ENCODE assay signal across 12 mouse cellular contexts in genomic region chr8:107671471-107671870, GRCm38 (mm10).
A peak's percentile ranks its signal among the peaks of the same experiment; 100 is the strongest.
DNase-seq lines count a peak whose midpoint lies in the region; ATAC-seq and TF ChIP-seq lines count a peak whose summit lies in the region.
"Had no signal": no experiment of that assay in that cellular context is flagged by ENCODE, and none has a peak within 500 bp of the region (broad histone marks: within the 10 kb centered on the region; RNA-seq: fewer than 3 reads in every experiment).

No protein-coding gene starts in this region.

- H3K4me1 ChIP-seq in liver, embryonic 11.5 days (replicated peaks; ENCODE audit: control insufficient read depth, insufficient read depth, low read length): no peaks in the 10 kb centered on the region
- H3K4me1 ChIP-seq in embryonic fibroblast, embryonic 13.5 days (ENCODE audit: control insufficient read depth, insufficient read depth, low read length): 0 out of 2 replicates have a peak, but pooled peaks cover 2% of the 10 kb centered on the region
- H3K4me1 ChIP-seq in hindbrain, embryonic 15.5 days (replicated peaks): peaks cover 12% of the 10 kb centered on the region
- H3K4me1 ChIP-seq in neural tube, embryonic 14.5 days (ENCODE audit: control insufficient read depth, insufficient read depth, low read length): peaks cover 2% of the 10 kb centered on the region; the same call in 1 of the 2 replicates

- H3K9ac ChIP-seq in liver, embryonic 11.5 days (ENCODE audit: low read depth, low read length): no peak overlapping the region
- H3K9ac ChIP-seq in hindbrain, embryonic 15.5 days: no peak overlapping the region
- no peak overlapping the region for H3K9ac ChIP-seq in neural tube, embryonic 14.5 days (replicated peaks; ENCODE audit: low read depth, low read length)
- H3K9ac ChIP-seq: limb, embryonic 12.5 days had no signal

- H3K27ac ChIP-seq in liver, embryonic 11.5 days (ENCODE audit: low read depth, low read length): no peak overlapping the region
- H3K27ac ChIP-seq in embryonic fibroblast, embryonic 13.5 days (ENCODE audit: insufficient read depth, low read length): peak overlapping the region; percentile 70
- H3K27ac ChIP-seq in hindbrain, embryonic 15.5 days (replicated peaks): 0 out of 2 replicates have a peak overlapping the region, but pooled peaks have one; percentile 7
- peak overlapping the region; percentile 34; the same call in 1 of the 2 replicates for H3K27ac ChIP-seq in neural tube, embryonic 14.5 days (ENCODE audit: low read depth, low read length)
- H3K27ac ChIP-seq: layer of hippocampus, adult 2 months; limb, embryonic 12.5 days had no signal

- no peaks in the 10 kb centered on the region for H3K36me3 ChIP-seq in liver, embryonic 11.5 days (ENCODE audit: control insufficient read depth, insufficient read depth, low read length)
- no peaks in the 10 kb centered on the region for H3K36me3 ChIP-seq in hindbrain, embryonic 15.5 days
- no peaks in the 10 kb centered on the region for H3K36me3 ChIP-seq in neural tube, embryonic 14.5 days (ENCODE audit: control insufficient read depth, insufficient read depth, low read length)
- H3K36me3 ChIP-seq: limb, embryonic 12.5 days had no signal

- H3K4me2 ChIP-seq in liver, embryonic 11.5 days: no peak overlapping the region
- H3K4me2 ChIP-seq in hindbrain, embryonic 15.5 days: 0 out of 2 replicates have a peak overlapping the region, but pooled peaks have one; percentile 13
- no peak overlapping the region for H3K4me2 ChIP-seq in neural tube, embryonic 14.5 days (ENCODE audit: low read depth, low read length)
- H3K4me2 ChIP-seq: limb, embryonic 12.5 days had no signal

- no peak for ATAC-seq in liver, embryonic 11.5 days (replicated peaks; ENCODE audit: low FRiP score)
- 0 out of 2 replicates have a peak, but pooled peaks have one; percentile 34 for ATAC-seq in hindbrain, embryonic 15.5 days (ENCODE audit: low FRiP score, low read depth)
- ATAC-seq in neural tube, embryonic 14.5 days (ENCODE audit: low read depth): peak; percentile 89; the same call in 1 of the 2 replicates

- peak; percentile 21 for DNase-seq in liver
- no peak for DNase-seq in liver, embryonic 11.5 days (ENCODE audit: low spot score)
- DNase-seq in gastrocnemius, postnatal 25 days: no peak
- no peak for DNase-seq in adrenal gland, postnatal 25 days
- DNase-seq: adrenal gland, adult 2 months; cerebellum, postnatal 25 days; lung, postnatal 4 days had no signal

- 61% methylated on average over 8 of the region's 8 CpGs for WGBS in liver, embryonic 11.5 days
- WGBS in hindbrain, embryonic 15.5 days: 20% methylated on average over 8 of the region's 8 CpGs
- 11% methylated on average over 8 of the region's 8 CpGs for WGBS in neural tube, embryonic 14.5 days

- no peak for TF ChIP-seq CTCF in embryonic fibroblast, embryonic 13.5 days (IDR thresholded peaks at IDR 0.05; ENCODE audit: borderline replicate concordance, insufficient read depth, low read length)

- no peak overlapping the region for H3K4me3 ChIP-seq in liver, embryonic 11.5 days (ENCODE audit: low read depth, low read length)
- no peak overlapping the region for H3K4me3 ChIP-seq in embryonic fibroblast, embryonic 13.5 days (ENCODE audit: insufficient read depth, low read length)
- H3K4me3 ChIP-seq in hindbrain, embryonic 15.5 days: no peak overlapping the region
- H3K4me3 ChIP-seq in neural tube, embryonic 14.5 days (ENCODE audit: low read depth, low read length): no peak overlapping the region
- H3K4me3 ChIP-seq: layer of hippocampus, adult 2 months; limb, embryonic 12.5 days had no signal

- TF ChIP-seq POLR2A in embryonic fibroblast, embryonic 13.5 days (IDR thresholded peaks at IDR 0.05; ENCODE audit: low read depth, low read length): no peak

- no peaks in the 10 kb centered on the region for H3K9me3 ChIP-seq in liver, embryonic 11.5 days (ENCODE audit: control insufficient read depth, low read length)
- H3K9me3 ChIP-seq in hindbrain, embryonic 15.5 days: no peaks in the 10 kb centered on the region
- no peaks in the 10 kb centered on the region for H3K9me3 ChIP-seq in neural tube, embryonic 14.5 days (ENCODE audit: control insufficient read depth, low read length)
- H3K9me3 ChIP-seq: limb, embryonic 12.5 days had no signal

- H3K27me3 ChIP-seq in liver, embryonic 11.5 days (replicated peaks; ENCODE audit: control insufficient read depth, insufficient read depth, low read length): no peaks in the 10 kb centered on the region
- no peaks in the 10 kb centered on the region for H3K27me3 ChIP-seq in hindbrain, embryonic 15.5 days
- no peaks in the 10 kb centered on the region for H3K27me3 ChIP-seq in neural tube, embryonic 14.5 days (ENCODE audit: control insufficient read depth, insufficient read depth, low read length)
- H3K27me3 ChIP-seq: limb, embryonic 12.5 days had no signal
